Mouse (Mus musculus): ENCODE results near the gene Vps25. TPM values are rescaled to one million over a fixed set of nuclear protein-coding genes. Genes with fewer than 3 reads are reported as not detected.

The Vps25 gene
- total and polyA plus RNA-seq, 2 experiments from 2014 or later = 116 to 125 TPM

- TF ChIP-seq EP300 (IDR thresholded peaks at IDR 0.05; ENCODE audit: low read depth) (no peak), CTCF (IDR thresholded peaks at IDR 0.05; ENCODE audit: low read depth) (no peak)
- peak; percentile 46 for DNase-seq (ENCODE audit: low spot score)
- Histone ChIP-seq H3K36me3 (replicated peaks; ENCODE audit: control insufficient read depth, insufficient read depth, low read length) (0 out of 2 replicates have a peak, but pooled peaks cover 13% of the 10 kb centered on the region), H3K4me1 (ENCODE audit: control insufficient read depth, insufficient read depth) (peaks cover 21% of the 10 kb centered on the region), H3K4me2 (ENCODE audit: low read depth, low read length) (peak overlapping the region; percentile 96), H3K9me3 (replicated peaks; ENCODE audit: control insufficient read depth, low read length) (no peaks in the 10 kb centered on the region), H3K27ac (ENCODE audit: low read depth) (peak overlapping the region; percentile 95), H3K9ac (replicated peaks; ENCODE audit: low read depth, low read length) (peak overlapping the region; percentile 84), H3K27me3 (ENCODE audit: control insufficient read depth, insufficient read depth, low read length) (no peaks in the 10 kb centered on the region), H3K4me3 (ENCODE audit: low read depth, low read length) (peak overlapping the region; percentile 99)
- 7% methylated on average over 7 of the region's 7 CpGs for WGBS
- ATAC-seq (ENCODE audit: insufficient read depth, low read depth) = no peak
Measured at GRCm38 (mm10) chr11:101252941-101253340, 566 bp upstream of the Vps25 start.

- 32% methylated on average over 13 of the region's 13 CpGs for WGBS
- no peak overlapping the region for H3K4me2 ChIP-seq (ENCODE audit: low read depth, low read length)
Measured at GRCm38 (mm10) chr11:101255826-101256775, 2.6 kb downstream of the Vps25 start.

GRCm38 (mm10) chr11:101259261-101259712 is 5.8 kb downstream of the Vps25 start:
- Histone ChIP-seq H3K36me3 (replicated peaks; ENCODE audit: control insufficient read depth, insufficient read depth, low read length) (peaks cover 22% of the 10 kb centered on the region; the same call in 1 of the 2 replicates), H3K4me3 (ENCODE audit: low read depth, low read length) (peak overlapping the region; percentile 58; the same call in 1 of the 2 replicates), H3K9me3 (replicated peaks; ENCODE audit: control insufficient read depth, low read length) (no peaks in the 10 kb centered on the region), H3K27me3 (ENCODE audit: control insufficient read depth, insufficient read depth, low read length) (peaks cover 22% of the 10 kb centered on the region), H3K27ac (ENCODE audit: low read depth) (peak overlapping the region; percentile 82), H3K9ac (replicated peaks; ENCODE audit: low read depth, low read length) (no peak overlapping the region), H3K4me1 (ENCODE audit: control insufficient read depth, insufficient read depth) (peaks cover 42% of the 10 kb centered on the region), H3K4me2 (ENCODE audit: low read depth, low read length) (peak overlapping the region; percentile 90)
- 13% methylated on average over 6 of the region's 6 CpGs for WGBS
- peak; percentile 37 for ATAC-seq (ENCODE audit: insufficient read depth, low read depth)
- TF ChIP-seq EP300 (IDR thresholded peaks at IDR 0.05; ENCODE audit: low read depth) = no peak
- peak; percentile 83 for DNase-seq (ENCODE audit: low spot score)

More at GRCm38 (mm10) chr11:101255826-101256775, 2.6 kb downstream of the Vps25 start:
- no peak overlapping the region for H3K9ac ChIP-seq (replicated peaks; ENCODE audit: low read depth, low read length)
- H3K9me3 ChIP-seq (replicated peaks; ENCODE audit: control insufficient read depth, low read length) = no peaks in the 10 kb centered on the region
- TF ChIP-seq CTCF (IDR thresholded peaks at IDR 0.05; ENCODE audit: low read depth) (no peak), EP300 (IDR thresholded peaks at IDR 0.05; ENCODE audit: low read depth) (no peak; the same call in 1 of the 2 replicates)
- peak overlapping the region; percentile 86 for H3K27ac ChIP-seq (ENCODE audit: low read depth)
- ATAC-seq (ENCODE audit: insufficient read depth, low read depth) (peak; percentile 47), DNase-seq (ENCODE audit: low spot score) (peak; percentile 81)
- H3K27me3 ChIP-seq (ENCODE audit: control insufficient read depth, insufficient read depth, low read length) = no peaks in the 10 kb centered on the region
- H3K4me1 ChIP-seq (ENCODE audit: control insufficient read depth, insufficient read depth) = peaks cover 43% of the 10 kb centered on the region
- peaks cover 22% of the 10 kb centered on the region; the same call in 1 of the 2 replicates for H3K36me3 ChIP-seq (replicated peaks; ENCODE audit: control insufficient read depth, insufficient read depth, low read length)
- no peak overlapping the region for H3K4me3 ChIP-seq (ENCODE audit: low read depth, low read length)

GRCm38 (mm10) chr11:101259948-101260825 is 6.7 kb downstream of the Vps25 start, which contains the start of gene Wnk4:
Wnk4 (plus strand) TSS chr11:101260567.
- TF ChIP-seq EP300 (IDR thresholded peaks at IDR 0.05; ENCODE audit: low read depth) (no peak), CTCF (IDR thresholded peaks at IDR 0.05; ENCODE audit: low read depth) (no peak)
- Histone ChIP-seq H3K4me3 (ENCODE audit: low read depth, low read length) (peak within 1 kb of the TSS; percentile 58), H3K9me3 (replicated peaks; ENCODE audit: control insufficient read depth, low read length) (no peaks in the 10 kb centered on the region), H3K36me3 (replicated peaks; ENCODE audit: control insufficient read depth, insufficient read depth, low read length) (peaks cover 22% of the 10 kb centered on the region; the same call in 1 of the 2 replicates), H3K4me1 (ENCODE audit: control insufficient read depth, insufficient read depth) (peaks cover 43% of the 10 kb centered on the region), H3K27me3 (ENCODE audit: control insufficient read depth, insufficient read depth, low read length) (peaks cover 30% of the 10 kb centered on the region), H3K9ac (replicated peaks; ENCODE audit: low read depth, low read length) (peak within 1 kb of the TSS; percentile 65), H3K4me2 (ENCODE audit: low read depth, low read length) (peak within 1 kb of the TSS; percentile 90), H3K27ac (ENCODE audit: low read depth) (peak within 1 kb of the TSS; percentile 82)
- WGBS = 2% methylated on average over 41 of the region's 43 CpGs
- ATAC-seq (ENCODE audit: insufficient read depth, low read depth) = peak; percentile 42
- DNase-seq (ENCODE audit: low spot score) = peak; percentile 53

GRCm38 (mm10) chr11:101260826-101261380 is 7.4 kb downstream of the Vps25 start:
- Histone ChIP-seq H3K9me3 (replicated peaks; ENCODE audit: control insufficient read depth, low read length) (no peaks in the 10 kb centered on the region), H3K9ac (replicated peaks; ENCODE audit: low read depth, low read length) (peak overlapping the region; percentile 65), H3K4me1 (ENCODE audit: control insufficient read depth, insufficient read depth) (peaks cover 43% of the 10 kb centered on the region), H3K4me2 (ENCODE audit: low read depth, low read length) (peak overlapping the region; percentile 90), H3K4me3 (ENCODE audit: low read depth, low read length) (peak overlapping the region; percentile 58), H3K36me3 (replicated peaks; ENCODE audit: control insufficient read depth, insufficient read depth, low read length) (peaks cover 22% of the 10 kb centered on the region; the same call in 1 of the 2 replicates), H3K27me3 (ENCODE audit: control insufficient read depth, insufficient read depth, low read length) (peaks cover 37% of the 10 kb centered on the region), H3K27ac (ENCODE audit: low read depth) (peak overlapping the region; percentile 82)
- DNase-seq (ENCODE audit: low spot score) (no peak), ATAC-seq (ENCODE audit: insufficient read depth, low read depth) (no peak)
- TF ChIP-seq EP300 (IDR thresholded peaks at IDR 0.05; ENCODE audit: low read depth) = no peak
- TF ChIP-seq CTCF (IDR thresholded peaks at IDR 0.05; ENCODE audit: low read depth) = no peak
- WGBS = under 1% methylated on average over 30 of the region's 30 CpGs
